In genomic region chr11:58953351-58954169, GRCm38 (mm10) we compare ENCODE assay signal across 8 mouse cellular contexts. TPM values are rescaled to one million over a fixed set of nuclear protein-coding genes. Genes with fewer than 3 reads are reported as not detected.
A peak's percentile ranks its signal among the peaks of the same experiment; 100 is the strongest.
DNase-seq lines count a peak whose midpoint lies in the region; ATAC-seq and TF ChIP-seq lines count a peak whose summit lies in the region.

No protein-coding gene starts in this region.

- 0 out of 2 replicates have a peak, but pooled peaks cover 4% of the 10 kb centered on the region for H3K36me3 ChIP-seq in heart, embryonic 15.5 days
- H3K36me3 ChIP-seq in liver, embryonic 14.5 days (replicated peaks; ENCODE audit: control insufficient read depth, insufficient read depth, low read depth): peaks cover 14% of the 10 kb centered on the region

- H3K4me1 ChIP-seq in heart, embryonic 15.5 days (replicated peaks): peaks cover 42% of the 10 kb centered on the region
- H3K4me1 ChIP-seq in liver, embryonic 14.5 days (replicated peaks; ENCODE audit: control insufficient read depth in 2 of 2, insufficient read depth in 2 of 2, low read length in 1 of 2): peaks cover 13 to 24% of the 10 kb centered on the region in 2 experiments

- DNase-seq in adrenal gland, adult 2 months: peak; percentile 34
- DNase-seq in adrenal gland, postnatal 4 days (ENCODE audit: low spot score in 2 of 2): no peak
- DNase-seq in right cerebral cortex, postnatal 4 days: peak; percentile 38
- DNase-seq in right cerebral cortex, postnatal 36 days (ENCODE audit: low spot score in 2 of 2): no peak
- DNase-seq in liver, embryonic 14.5 days (ENCODE audit: low read depth in 3 of 3, low spot score in 3 of 3): peak in 1 of 3 experiments; percentile 47
- peak; percentile 69 to 75 for DNase-seq in spleen, postnatal 10 days (ENCODE audit: low spot score in 2 of 2)
- no peak for DNase-seq in adipocyte (ENCODE audit: low spot score)

- H3K4me2 ChIP-seq in heart, embryonic 15.5 days: peak overlapping the region; percentile 94
- H3K4me2 ChIP-seq in liver, embryonic 14.5 days (ENCODE audit: low read depth): peak overlapping the region; percentile 77

- peak overlapping the region; percentile 100 for H3K27ac ChIP-seq in heart, embryonic 15.5 days
- H3K27ac ChIP-seq in liver, embryonic 14.5 days: peak overlapping the region; percentile 98

- no peak for TF ChIP-seq CTCF in liver, embryonic 14.5 days (IDR thresholded peaks at IDR 0.05; ENCODE audit: low read depth)

- peak overlapping the region; percentile 86 for H3K4me3 ChIP-seq in heart, embryonic 15.5 days
- peak overlapping the region; percentile 70 to 91 for H3K4me3 ChIP-seq in liver, embryonic 14.5 days (ENCODE audit: insufficient read depth in 1 of 2, low read depth in 2 of 2, low read length in 2 of 2)

- TF ChIP-seq EP300 in liver, embryonic 14.5 days (IDR thresholded peaks at IDR 0.05; ENCODE audit: low read depth): no peak

- peaks cover 16% of the 10 kb centered on the region for H3K27me3 ChIP-seq in heart, embryonic 15.5 days
- H3K27me3 ChIP-seq in liver, embryonic 14.5 days (ENCODE audit: control insufficient read depth, insufficient read depth, low read length): peaks cover 20% of the 10 kb centered on the region

- no peaks in the 10 kb centered on the region for H3K9me3 ChIP-seq in heart, embryonic 15.5 days (replicated peaks)
- no peaks in the 10 kb centered on the region for H3K9me3 ChIP-seq in liver, embryonic 14.5 days (ENCODE audit: control insufficient read depth, low read length)

- peak; percentile 8 for ATAC-seq in heart, embryonic 15.5 days (replicated peaks; ENCODE audit: insufficient number of reproducible peaks, insufficient read depth, low FRiP score, low read depth)
- peak; percentile 30 for ATAC-seq in liver, embryonic 14.5 days (ENCODE audit: insufficient read depth)

- WGBS in heart, embryonic 15.5 days: under 1% methylated on average over 33 of the region's 33 CpGs
- WGBS in liver, embryonic 14.5 days (ENCODE audit: insufficient replicate concordance): 1% methylated on average over 33 of the region's 33 CpGs

- H3K9ac ChIP-seq in heart, embryonic 15.5 days: peak overlapping the region; percentile 77
- H3K9ac ChIP-seq in liver, embryonic 14.5 days (replicated peaks): peak overlapping the region; percentile 82

RNA-seq across cellular contexts. Expression of gene Hist3h2a, which starts 0.9 kb away (rescaled TPM):
- total RNA-seq in adrenal gland, adult 2 months (2021): 10 to 100 TPM; 13.5 to 26.3 TPM
- 15.4 and 19.1 TPM in 2 replicates for polyA plus RNA-seq in adrenal gland, adult 2 months (2012; rRNA removed)
- 10 to 100 TPM; 47.6 to 64.4 TPM for total RNA-seq in adrenal gland, postnatal 4 days (2021)
- polyA plus RNA-seq in heart, embryonic 15.5 days (2015; fragmentation: Nextera tagmentation; extraction: Ambion mirVana): 30.4 and 34.7 TPM in 2 replicates
- 11.0 and 11.5 TPM in 2 replicates for polyA plus RNA-seq in liver, embryonic 14.5 days (2012; rRNA removed)
- polyA plus RNA-seq in liver, embryonic 14.5 days (2014; fragmentation: Nextera tagmentation; extraction: Ambion mirVana): 13.5 and 16.7 TPM in 2 replicates

RNA-seq across cellular contexts. Expression of gene Trim17, which starts 0.9 kb away (rescaled TPM):
- under 1 TPM; 0.17 TPM for total RNA-seq in adrenal gland, adult 2 months (2021)
- 0.18 and 0.36 TPM in 2 replicates for polyA plus RNA-seq in adrenal gland, adult 2 months (2012; rRNA removed)
- under 1 TPM; 0.08 to 0.36 TPM for total RNA-seq in adrenal gland, postnatal 4 days (2021)
- 0.27 and 0.57 TPM in 2 replicates for polyA plus RNA-seq in heart, embryonic 15.5 days (2015; fragmentation: Nextera tagmentation; extraction: Ambion mirVana)
- 0.05 and 0.06 TPM in 2 replicates for polyA plus RNA-seq in liver, embryonic 14.5 days (2012; rRNA removed)
- 0.06 and 0.14 TPM in 2 replicates for polyA plus RNA-seq in liver, embryonic 14.5 days (2014; fragmentation: Nextera tagmentation; extraction: Ambion mirVana)

RNA-seq across cellular contexts. Expression of gene Hist3h2ba, which starts 4.8 kb away (rescaled TPM):
- total RNA-seq in adrenal gland, adult 2 months (2021): 1 to 10 TPM; 2.5 to 8.2 TPM
- polyA plus RNA-seq in adrenal gland, adult 2 months (2012; rRNA removed): 5.1 and 9.1 TPM in 2 replicates
- 10 to 100 TPM; 58.4 to 77.5 TPM for total RNA-seq in adrenal gland, postnatal 4 days (2021)
- polyA plus RNA-seq in heart, embryonic 15.5 days (2015; fragmentation: Nextera tagmentation; extraction: Ambion mirVana): 18.0 and 18.3 TPM in 2 replicates
- polyA plus RNA-seq in liver, embryonic 14.5 days (2012; rRNA removed): 15.7 and 16.0 TPM in 2 replicates
- 4.2 and 6.0 TPM in 2 replicates for polyA plus RNA-seq in liver, embryonic 14.5 days (2014; fragmentation: Nextera tagmentation; extraction: Ambion mirVana)

RNA-seq across cellular contexts. Expression of gene Rnf187, which starts 14.8 kb away (rescaled TPM):
- total RNA-seq in adrenal gland, adult 2 months (2021): 100 to 1,000 TPM; 143 to 198 TPM
- 545 and 648 TPM in 2 replicates for polyA plus RNA-seq in adrenal gland, adult 2 months (2012; rRNA removed)
- total RNA-seq in adrenal gland, postnatal 4 days (2021): 100 to 1,000 TPM; 171 to 181 TPM
- polyA plus RNA-seq in heart, embryonic 15.5 days (2015; fragmentation: Nextera tagmentation; extraction: Ambion mirVana): 170 and 210 TPM in 2 replicates
- polyA plus RNA-seq in liver, embryonic 14.5 days (2012; rRNA removed): 80.8 and 83.3 TPM in 2 replicates
- polyA plus RNA-seq in liver, embryonic 14.5 days (2014; fragmentation: Nextera tagmentation; extraction: Ambion mirVana): 104 and 120 TPM in 2 replicates

RNA-seq across cellular contexts. Expression of gene Trim11, which starts 24.3 kb away (rescaled TPM):
- total RNA-seq in adrenal gland, adult 2 months (2021): 10 to 100 TPM; 21.3 to 23.4 TPM
- 45.2 and 45.7 TPM in 2 replicates for polyA plus RNA-seq in adrenal gland, adult 2 months (2012; rRNA removed)
- total RNA-seq in adrenal gland, postnatal 4 days (2021): 10 to 100 TPM; 34.1 to 34.8 TPM
- 26.9 and 34.6 TPM in 2 replicates for polyA plus RNA-seq in heart, embryonic 15.5 days (2015; fragmentation: Nextera tagmentation; extraction: Ambion mirVana)
- polyA plus RNA-seq in liver, embryonic 14.5 days (2012; rRNA removed): 8.1 and 8.3 TPM in 2 replicates
- polyA plus RNA-seq in liver, embryonic 14.5 days (2014; fragmentation: Nextera tagmentation; extraction: Ambion mirVana): 6.4 and 6.9 TPM in 2 replicates

Comparison
In these comparisons a context has a peak if more than half of its experiments do, and no peak if none do; other contexts are left out.
1. DNase-seq: peak in adrenal gland, adult 2 months (single experiment), right cerebral cortex, postnatal 4 days (single experiment) and spleen, postnatal 10 days (2 of 2); none in adrenal gland, postnatal 4 days (0 of 2), right cerebral cortex, postnatal 36 days (0 of 2) and adipocyte (single experiment).